Mouse (Mus musculus): ENCODE measurements around the gene Gm10230. TPM values are rescaled to one million over a fixed set of nuclear protein-coding genes. Genes with fewer than 3 reads are reported as not detected.
"Not testable (repeated sequence)": the region's sequence is repeated elsewhere in the genome, so short reads cannot be mapped to it uniquely, and the experiment has no call there.

Gene Gm10230
- not detected in 2 replicates for polyA plus RNA-seq (2015; fragmentation: Nextera tagmentation; extraction: Ambion mirVana)

- no CpG with 5 or more reads among the region's 7 CpGs for WGBS
- H3K9ac ChIP-seq; H3K4me1 ChIP-seq; H3K27ac ChIP-seq; H3K4me2 ChIP-seq; ATAC-seq; H3K9me3 ChIP-seq (replicated peaks); H3K36me3 ChIP-seq (ENCODE audit: poor library complexity, severe bottlenecking); H3K4me3 ChIP-seq; H3K27me3 ChIP-seq: not testable (repeated sequence)
These were observed at the start of gene Gm10230 for GRCm38 (mm10) chrX:27494782-27495181. Gm10230 (minus strand) TSS chrX:27494882.

Small RNA genes lying within 50 kb of the gene (microRNA-seq; reads per million reads assigned to microRNA genes)
- gene Gm44452, result not detected
